Mouse (Mus musculus): ENCODE measurements around the gene Kidins220.
A peak's percentile ranks its signal among the peaks of the same experiment; 100 is the strongest.

Gene Kidins220

GRCm38 (mm10) chr12:25092751-25093211, 118.1 kb downstream of the Kidins220 start:
- peak; percentile 30 for DNase-seq (ENCODE audit: low spot score)

- no peak for DNase-seq (ENCODE audit: low spot score)
Measured at GRCm38 (mm10) chr12:25093241-25093774, 118.6 kb downstream of the Kidins220 start.

GRCm38 (mm10) chr12:25094621-25095521, 120.1 kb downstream of the Kidins220 start:
- peak; percentile 33 for DNase-seq (ENCODE audit: low spot score)

GRCm38 (mm10) chr12:25095538-25095937, 120.8 kb downstream of the Kidins220 start:
- DNase-seq (ENCODE audit: low spot score) = no peak

GRCm38 (mm10) chr12:25095974-25096639, 121.4 kb downstream of the Kidins220 start:
- peak; percentile 97 for DNase-seq (ENCODE audit: low spot score)

- no peak for DNase-seq (ENCODE audit: low spot score)
Measured at GRCm38 (mm10) chr12:25096640-25097051, 121.9 kb downstream of the Kidins220 start.

- DNase-seq (ENCODE audit: low spot score) = no peak
Measured at GRCm38 (mm10) chr12:25097052-25097209, 122.2 kb downstream of the Kidins220 start, which contains the start of gene Id2. Id2 (minus strand) TSS chr12:25097140.

GRCm38 (mm10) chr12:25097210-25098160, 122.8 kb downstream of the Kidins220 start:
- peak; percentile 37 for DNase-seq (ENCODE audit: low spot score)

GRCm38 (mm10) chr12:25098161-25098550, 123.4 kb downstream of the Kidins220 start:
- no peak for DNase-seq (ENCODE audit: low spot score)

GRCm38 (mm10) chr12:25098561-25099312, 124.0 kb downstream of the Kidins220 start:
- peak; percentile 91 for DNase-seq (ENCODE audit: low spot score)

GRCm38 (mm10) chr12:25099313-25099562, 124.5 kb downstream of the Kidins220 start:
- DNase-seq (ENCODE audit: low spot score) = peak; percentile 24

- peak; percentile 10 for DNase-seq (ENCODE audit: low spot score)
Measured at GRCm38 (mm10) chr12:25099563-25100408, 125.1 kb downstream of the Kidins220 start.

GRCm38 (mm10) chr12:25100411-25101217, 125.9 kb downstream of the Kidins220 start:
- peak; percentile 58 for DNase-seq (ENCODE audit: low spot score)

- no peak for DNase-seq (ENCODE audit: low spot score)
Measured at GRCm38 (mm10) chr12:25101389-25101788, 126.7 kb downstream of the Kidins220 start.

- DNase-seq (ENCODE audit: low spot score) = no peak
Measured at GRCm38 (mm10) chr12:25103911-25104310, 129.2 kb downstream of the Kidins220 start.

- DNase-seq (ENCODE audit: low spot score) = no peak
Measured at GRCm38 (mm10) chr12:25104541-25104940, 129.8 kb downstream of the Kidins220 start.

- no peak for DNase-seq (ENCODE audit: low spot score)
Measured at GRCm38 (mm10) chr12:25108865-25109264, 134.1 kb downstream of the Kidins220 start.

GRCm38 (mm10) chr12:25109971-25110681, 135.4 kb downstream of the Kidins220 start:
- no peak for DNase-seq (ENCODE audit: low spot score)

GRCm38 (mm10) chr12:25110682-25111078, 136.0 kb downstream of the Kidins220 start:
- no peak for DNase-seq (ENCODE audit: low spot score)

Data from layer of hippocampus, adult 11-12 months (tissue).